Mouse (Mus musculus): ENCODE results near the gene Slc24a4.

The Slc24a4 gene

GRCm38 (mm10) chr12:102128081-102128790 is at the start of gene Slc24a4:
Gene Slc24a4, plus strand, starts transcription at chr12:102128733.
- DNase-seq (ENCODE audit: low spot score in 2 of 2) = peak; percentile 22 to 25

- DNase-seq (ENCODE audit: low spot score in 2 of 2) = no peak
These were observed 45.7 kb upstream of the Slc24a4 start for GRCm38 (mm10) chr12:102082648-102083425.

GRCm38 (mm10) chr12:102090535-102090934 is 38.0 kb upstream of the Slc24a4 start:
- DNase-seq (ENCODE audit: low spot score in 2 of 2) = no peak

- no peak for DNase-seq (ENCODE audit: low spot score in 2 of 2)
These were observed 36.0 kb upstream of the Slc24a4 start for GRCm38 (mm10) chr12:102092342-102093094.

- no peak for DNase-seq (ENCODE audit: low spot score in 2 of 2)
These were observed 22.5 kb upstream of the Slc24a4 start for GRCm38 (mm10) chr12:102105990-102106389.

- DNase-seq (ENCODE audit: low spot score in 2 of 2) = no peak
These were observed 19.7 kb upstream of the Slc24a4 start for GRCm38 (mm10) chr12:102108851-102109250.

GRCm38 (mm10) chr12:102112491-102112890 is 16.0 kb upstream of the Slc24a4 start:
- no peak for DNase-seq (ENCODE audit: low spot score in 2 of 2)

- DNase-seq (ENCODE audit: low spot score in 2 of 2) = no peak
These were observed 15.6 kb upstream of the Slc24a4 start for GRCm38 (mm10) chr12:102112901-102113300.

- DNase-seq (ENCODE audit: low spot score in 2 of 2) = no peak
These were observed 15.1 kb upstream of the Slc24a4 start for GRCm38 (mm10) chr12:102113391-102113790.

- DNase-seq (ENCODE audit: low spot score in 2 of 2) = no peak
These were observed 12.0 kb upstream of the Slc24a4 start for GRCm38 (mm10) chr12:102116580-102116979.

GRCm38 (mm10) chr12:102118014-102118413 is 10.5 kb upstream of the Slc24a4 start:
- no peak for DNase-seq (ENCODE audit: low spot score in 2 of 2)

GRCm38 (mm10) chr12:102127601-102128000 is 932 bp upstream of the Slc24a4 start:
- no peak for DNase-seq (ENCODE audit: low spot score in 2 of 2)

- peak; percentile 36 to 61 for DNase-seq (ENCODE audit: low spot score in 2 of 2)
These were observed 416 bp downstream of the Slc24a4 start for GRCm38 (mm10) chr12:102128791-102129507.

- DNase-seq (ENCODE audit: low spot score in 2 of 2) = no peak
These were observed 1.0 kb downstream of the Slc24a4 start for GRCm38 (mm10) chr12:102129508-102130030.

- DNase-seq (ENCODE audit: low spot score in 2 of 2) = peak in 1 of 2 experiments; percentile 31
These were observed 11.2 kb downstream of the Slc24a4 start for GRCm38 (mm10) chr12:102139710-102140109.

- no peak for DNase-seq (ENCODE audit: low spot score in 2 of 2)
These were observed 12.8 kb downstream of the Slc24a4 start for GRCm38 (mm10) chr12:102141330-102141729.

- no peak for DNase-seq (ENCODE audit: low spot score in 2 of 2)
These were observed 19.1 kb downstream of the Slc24a4 start for GRCm38 (mm10) chr12:102147678-102148077.

- DNase-seq (ENCODE audit: low spot score in 2 of 2) = no peak
These were observed 20.2 kb downstream of the Slc24a4 start for GRCm38 (mm10) chr12:102148746-102149145.

GRCm38 (mm10) chr12:102151185-102151584 is 22.7 kb downstream of the Slc24a4 start:
- DNase-seq (ENCODE audit: low spot score in 2 of 2) = no peak

GRCm38 (mm10) chr12:102153796-102154195 is 25.3 kb downstream of the Slc24a4 start:
- DNase-seq (ENCODE audit: low spot score in 2 of 2) = no peak

- no peak for DNase-seq (ENCODE audit: low spot score in 2 of 2)
These were observed 26.3 kb downstream of the Slc24a4 start for GRCm38 (mm10) chr12:102154815-102155214.

All from frontal cortex, postnatal 10 days (tissue).